Mouse (Mus musculus) cortical plate, adult 2 months (tissue): ENCODE measurements around the gene Zfp296. TPM values are rescaled to one million over a fixed set of nuclear protein-coding genes. Genes with fewer than 3 reads are reported as not detected.

Experiments used
- H3K27ac ChIP-seq: fragments of 200-500 bp; 2 replicates; pipeline ENCODE4 v1.5.1; 2012; ENCODE audit warnings: low read length, control low read depth, inconsistent platforms; ENCODE audit not compliant: insufficient read depth
- H3K4me1 ChIP-seq: fragments of 200-500 bp; 2 replicates; pipeline ENCODE4 v1.6.1; 2011; ENCODE audit warnings: low read length; ENCODE audit not compliant: control insufficient read depth, insufficient read depth
- H3K4me3 ChIP-seq: fragments of 200-500 bp; 2 replicates; pipeline ENCODE4 v1.5.1; 2011; ENCODE audit warnings: mild to moderate bottlenecking, low read length, control low read depth; ENCODE audit not compliant: insufficient read depth
- CTCF ChIP-seq: fragments of 200-500 bp; IDR thresholded peaks from 2 replicates; pipeline ENCODE4 v1.5.1; 2011; ENCODE audit warnings: mild to moderate bottlenecking, control low read depth, low read length; ENCODE audit not compliant: insufficient read depth; ENCODE audit errors: extremely low read depth
- POLR2A ChIP-seq: fragments of 200-500 bp; IDR thresholded peaks from 2 replicates; pipeline ENCODE4 v1.6.1; 2011; ENCODE audit warnings: mild to moderate bottlenecking, low read length, control low read depth; ENCODE audit not compliant: insufficient read depth; ENCODE audit errors: extremely low read depth
- polyA plus RNA-seq: library from polyadenylated mRNA; depleted of rRNA; stranded (reverse); fragments of >200 nt; gene quantifications from 2 replicates; pipeline ENCODE4 v1.2.3, GENCODE M21; 2012; rRNA removed

Gene Zfp296
- polyA plus RNA-seq, 1 experiment = 3.3 TPM

GRCm38 (mm10) chr7:19623433-19623832, 46.3 kb downstream of the Zfp296 start:
- Histone ChIP-seq H3K4me1 (no peaks in the 10 kb centered on the region), H3K4me3 (no peak overlapping the region), H3K27ac (no peak overlapping the region)
- TF ChIP-seq POLR2A (no peak), CTCF (no peak)

DNA sequence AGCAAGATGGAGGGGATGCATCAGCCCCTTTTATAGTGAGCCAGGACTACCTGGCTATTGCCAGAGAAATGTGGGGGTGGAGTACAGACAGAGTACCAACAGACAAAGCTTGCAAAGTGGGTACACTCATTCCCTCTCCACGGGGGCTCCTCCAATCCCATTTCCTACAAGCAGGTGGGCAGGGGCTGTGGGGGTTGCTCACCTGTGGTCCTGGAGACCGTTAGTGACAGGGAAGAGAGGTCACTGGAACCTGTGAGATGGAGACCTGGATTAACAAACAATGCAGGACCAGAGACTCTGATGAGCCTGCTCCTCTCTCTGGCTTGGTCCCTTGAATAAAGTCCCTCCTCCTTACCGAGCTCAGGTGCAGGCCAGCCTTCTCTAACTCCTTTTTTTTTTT, 50.6 kb downstream of the Zfp296 start:
- Histone ChIP-seq H3K4me3 (no peak overlapping the region; the same call in 1 of the 2 replicates), H3K4me1 (no peaks in the 10 kb centered on the region), H3K27ac (no peak overlapping the region)
- TF ChIP-seq CTCF (no peak), POLR2A (no peak)

DNA sequence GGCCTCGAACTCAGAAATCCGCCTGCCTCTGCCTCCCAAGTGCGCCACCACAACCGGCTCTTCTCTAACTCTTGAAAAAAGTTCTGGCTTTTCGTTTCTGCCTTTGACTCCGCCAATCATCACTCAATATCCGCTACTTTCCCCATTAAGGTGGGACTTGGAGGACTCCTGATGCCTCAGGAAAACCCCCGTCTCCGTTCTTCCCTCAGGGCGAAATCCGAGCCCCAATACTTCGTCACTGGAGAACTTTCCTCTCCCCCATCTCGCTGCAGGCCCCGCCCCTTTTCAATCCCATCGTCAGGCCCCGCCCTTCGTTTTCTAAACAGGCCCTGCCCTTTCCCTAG, 51.1 kb downstream of the Zfp296 start:
- H3K27ac ChIP-seq = no peak overlapping the region

DNA sequence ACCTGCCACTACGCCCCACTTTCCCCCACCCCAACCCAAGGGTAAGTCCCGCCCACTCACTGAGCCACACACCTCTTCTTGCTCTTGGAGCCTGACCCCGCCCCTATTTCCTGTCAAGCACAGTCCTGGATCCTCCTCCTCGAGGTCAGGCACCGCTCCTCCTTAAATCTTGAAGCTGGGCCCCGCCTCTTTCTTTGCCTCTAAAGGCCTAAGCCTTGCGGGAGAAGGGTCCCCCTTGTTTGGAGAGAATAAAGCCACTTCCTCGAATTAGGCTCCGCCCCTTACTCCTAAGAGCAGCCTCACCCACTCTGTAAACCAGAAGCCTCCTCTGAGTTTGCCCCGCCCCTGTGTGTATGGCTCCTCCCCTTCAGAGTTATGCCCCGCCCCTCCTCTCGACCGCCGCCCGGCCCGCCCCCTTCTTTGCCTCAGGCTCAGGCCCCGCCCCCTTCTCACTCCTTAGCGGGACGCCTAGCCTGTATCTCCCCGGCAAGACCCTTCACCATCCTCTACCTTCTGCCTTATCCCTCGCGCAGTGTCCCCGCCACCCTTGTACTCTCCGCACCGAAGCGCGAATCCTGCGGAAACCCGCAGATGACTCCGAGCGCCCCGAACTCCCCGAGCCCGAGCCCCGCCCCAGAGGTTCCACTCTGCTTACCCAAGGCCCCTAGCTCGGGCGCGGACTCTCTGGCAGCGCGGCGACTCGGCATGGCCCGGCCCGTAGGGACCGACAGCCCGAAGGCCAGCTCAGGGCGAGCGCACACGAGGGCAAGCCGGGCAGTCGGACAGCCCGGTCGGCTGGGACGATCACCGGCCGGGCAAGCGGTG, 51.7 kb downstream of the Zfp296 start:
- no peak for TF ChIP-seq POLR2A
- TF ChIP-seq CTCF = no peak
- no peak overlapping the region; the same call in 1 of the 2 replicates for H3K27ac ChIP-seq
- H3K4me1 ChIP-seq = no peaks in the 10 kb centered on the region
- H3K4me3 ChIP-seq = peak overlapping the region; percentile 57

More for the DNA sequence above, 51.1 kb downstream of the Zfp296 start:
- TF ChIP-seq POLR2A = no peak
- TF ChIP-seq CTCF = no peak
- Histone ChIP-seq H3K4me1 (no peaks in the 10 kb centered on the region), H3K4me3 (peak overlapping the region; percentile 57)

- no peaks in the 10 kb centered on the region for H3K4me1 ChIP-seq
- TF ChIP-seq POLR2A (peak; percentile 34; the same call in 1 of the 2 replicates), CTCF (no peak)
- H3K27ac ChIP-seq = no peak within 1 kb of the TSS; the same call in 1 of the 2 replicates
- peak within 1 kb of the TSS; percentile 57 for H3K4me3 ChIP-seq
These were observed 52.3 kb downstream of the Zfp296 start, which contains the start of gene Relb for GRCm38 (mm10) chr7:19629361-19629734. TSS of gene Relb (minus strand) at chr7:19629438.

Other genes starting within 250 kb of the Zfp296 start
- 53.8 and 59.1 TPM in 2 replicates for gene Ercc1, start 232.5 kb upstream of the Zfp296 start, polyA plus RNA-seq
- 14.4 and 14.6 TPM in 2 replicates for gene Cd3eap, start 217.8 kb upstream of the Zfp296 start, polyA plus RNA-seq
- 5.0 and 5.4 TPM in 2 replicates for gene Ppp1r13l, start 217.5 kb upstream of the Zfp296 start, polyA plus RNA-seq
- gene Ercc2, start 195.3 kb upstream of the Zfp296 start, polyA plus RNA-seq = 41.4 and 48.3 TPM in 2 replicates
- gene Klc3, start 173.2 kb upstream of the Zfp296 start, polyA plus RNA-seq = 2.9 and 3.0 TPM in 2 replicates
- gene Ckm, start 172.5 kb upstream of the Zfp296 start, polyA plus RNA-seq = 0.66 TPM in 1 of 2 replicates, not detected in the other
- 52.0 and 55.4 TPM in 2 replicates for gene Mark4, start 118.5 kb upstream of the Zfp296 start, polyA plus RNA-seq
- 0.06 and 0.23 TPM in 2 replicates for gene Exoc3l2, start 114.0 kb upstream of the Zfp296 start, polyA plus RNA-seq
- 7.6 and 7.9 TPM in 2 replicates for gene Bloc1s3, start 68.9 kb upstream of the Zfp296 start, polyA plus RNA-seq
- 22.6 TPM in 2 replicates for gene Trappc6a, start 68.9 kb upstream of the Zfp296 start, polyA plus RNA-seq
- 0.98 and 1.1 TPM in 2 replicates for gene Nkpd1, start 59.4 kb upstream of the Zfp296 start, polyA plus RNA-seq
- 152 and 153 TPM in 2 replicates for gene Ppp1r37, start 14.2 kb upstream of the Zfp296 start, polyA plus RNA-seq
- 54.2 and 57.8 TPM in 2 replicates for gene Gemin7, start 308 bp downstream of the Zfp296 start, polyA plus RNA-seq
- 140 and 162 TPM in 2 replicates for gene Clasrp, start 27.2 kb downstream of the Zfp296 start, polyA plus RNA-seq
- 6.4 and 6.6 TPM in 2 replicates for gene Relb, start 52.2 kb downstream of the Zfp296 start, polyA plus RNA-seq
- 146 and 147 TPM in 2 replicates for gene Clptm1, start 87.7 kb downstream of the Zfp296 start, polyA plus RNA-seq
- not detected in 2 replicates for gene Apoc2, start 100.7 kb downstream of the Zfp296 start, polyA plus RNA-seq
- not detected in 2 replicates for gene Gm44805, start 104.1 kb downstream of the Zfp296 start, polyA plus RNA-seq
- not detected in 2 replicates for gene Apoc4, start 104.2 kb downstream of the Zfp296 start, polyA plus RNA-seq
- gene Apoc1, start 115.4 kb downstream of the Zfp296 start, polyA plus RNA-seq = 1.3 and 1.4 TPM in 2 replicates
- 4,294 and 4,561 TPM in 2 replicates for gene Apoe, start 121.9 kb downstream of the Zfp296 start, polyA plus RNA-seq
- 108 TPM in 2 replicates for gene Tomm40, start 138.2 kb downstream of the Zfp296 start, polyA plus RNA-seq
- 6.9 and 7.1 TPM in 2 replicates for gene Nectin2, start 173.2 kb downstream of the Zfp296 start, polyA plus RNA-seq
- gene Bcam, start 193.7 kb downstream of the Zfp296 start, polyA plus RNA-seq = 23.0 and 24.4 TPM in 2 replicates
- not detected in 2 replicates for gene Cblc, start 219.5 kb downstream of the Zfp296 start, polyA plus RNA-seq
- 0.42 and 0.53 TPM in 2 replicates for gene Bcl3, start 245.5 kb downstream of the Zfp296 start, polyA plus RNA-seq